Mouse (Mus musculus): ENCODE measurements around the gene Hivep3. TPM values are rescaled to one million over a fixed set of nuclear protein-coding genes. Genes with fewer than 3 reads are reported as not detected.
A peak's percentile ranks its signal among the peaks of the same experiment; 100 is the strongest.

Gene Hivep3
- polyA plus RNA-seq, 1 experiment = 5.4 TPM

- WGBS = 71% methylated on average over 4 of the region's 4 CpGs
- no peak for DNase-seq (ENCODE audit: low read depth, low spot score)
These were observed 419.1 kb downstream of the Hivep3 start for GRCm38 (mm10) chr4:120152648-120153047.

- no peak for DNase-seq (ENCODE audit: low read depth, low spot score)
- WGBS = 78% methylated on average over 3 of the region's 3 CpGs
These were observed 420.2 kb downstream of the Hivep3 start for GRCm38 (mm10) chr4:120153736-120154135.

- no peak for DNase-seq (ENCODE audit: low read depth, low spot score)
- WGBS = 72% methylated on average over 5 of the region's 5 CpGs
These were observed 425.2 kb downstream of the Hivep3 start for GRCm38 (mm10) chr4:120158714-120159310.

- DNase-seq (ENCODE audit: low read depth, low spot score) = no peak
- 22% methylated on average over 29 of the region's 29 CpGs for WGBS
These were observed 427.8 kb downstream of the Hivep3 start, which contains the start of gene Edn2 for GRCm38 (mm10) chr4:120161166-120161949. Edn2 (plus strand) TSS chr4:120161206.

GRCm38 (mm10) chr4:120162586-120162985 is 429.0 kb downstream of the Hivep3 start:
- DNase-seq (ENCODE audit: low read depth, low spot score) = no peak
- WGBS = 25% methylated on average over 8 of the region's 8 CpGs

GRCm38 (mm10) chr4:120163242-120163641 is 429.7 kb downstream of the Hivep3 start:
- 10% methylated on average over 11 of the region's 11 CpGs for WGBS
- DNase-seq (ENCODE audit: low read depth, low spot score) = no peak

- WGBS = 63% methylated on average over 5 of the region's 5 CpGs
- no peak for DNase-seq (ENCODE audit: low read depth, low spot score)
These were observed 430.7 kb downstream of the Hivep3 start for GRCm38 (mm10) chr4:120164316-120164715.

GRCm38 (mm10) chr4:120167778-120168177 is 434.2 kb downstream of the Hivep3 start:
- DNase-seq (ENCODE audit: low read depth, low spot score) = no peak
- 26% methylated on average over 6 of the region's 6 CpGs for WGBS

- DNase-seq (ENCODE audit: low read depth, low spot score) = no peak
- WGBS = 75% methylated on average over 4 of the region's 4 CpGs
These were observed 434.8 kb downstream of the Hivep3 start for GRCm38 (mm10) chr4:120168346-120168745.

GRCm38 (mm10) chr4:120170387-120170936 is 436.9 kb downstream of the Hivep3 start:
- no peak for DNase-seq (ENCODE audit: low read depth, low spot score)
- WGBS = 20% methylated on average over 9 of the region's 9 CpGs

- no peak for DNase-seq (ENCODE audit: low read depth, low spot score)
- 28% methylated on average over 7 of the region's 7 CpGs for WGBS
These were observed 438.6 kb downstream of the Hivep3 start for GRCm38 (mm10) chr4:120172050-120172684.

- peak; percentile 75 for DNase-seq (ENCODE audit: low read depth, low spot score)
- 35% methylated on average over 4 of the region's 4 CpGs for WGBS
These were observed 445.5 kb downstream of the Hivep3 start for GRCm38 (mm10) chr4:120179123-120179522.

GRCm38 (mm10) chr4:120180535-120180934 is 447.0 kb downstream of the Hivep3 start:
- DNase-seq (ENCODE audit: low read depth, low spot score) = no peak

- WGBS = 46% methylated on average over 5 of the region's 5 CpGs
These were observed 450.9 kb downstream of the Hivep3 start for GRCm38 (mm10) chr4:120184374-120184991.

GRCm38 (mm10) chr4:120186441-120186840 is 452.9 kb downstream of the Hivep3 start:
- WGBS = 100% methylated on average over 1 of the region's 1 CpGs
- no peak for DNase-seq (ENCODE audit: low read depth, low spot score)

More at GRCm38 (mm10) chr4:120184374-120184991, 450.9 kb downstream of the Hivep3 start:
- DNase-seq (ENCODE audit: low read depth, low spot score) = no peak

- DNase-seq (ENCODE audit: low read depth, low spot score) = no peak
- 46% methylated on average over 4 of the region's 4 CpGs for WGBS
These were observed 453.4 kb downstream of the Hivep3 start for GRCm38 (mm10) chr4:120186934-120187333.

Measured in large intestine, adult 2 months (tissue).